Mouse (Mus musculus) erythroblast, embryonic 14.5 days (primary cell): ENCODE results near the gene Lmln.

Source experiments
- GATA1 ChIP-seq: IDR thresholded peaks from 2 replicates; pipeline ENCODE4 v1.6.1; 2012; ENCODE audit warnings: low read length, inconsistent platforms, mixed read lengths
- TAL1 ChIP-seq: IDR thresholded peaks from 3 replicates; pipeline ENCODE4 v1.6.1; 2012; ENCODE audit warnings: low read length, inconsistent platforms, mixed read lengths

GRCm38 (mm10) chr16:33080063-33080462 is 17.7 kb downstream of the Lmln start:
- TF ChIP-seq TAL1: no peak
- no peak for TF ChIP-seq GATA1
